Mouse (Mus musculus) neural tube, embryonic 14.5 days (tissue): ENCODE results near the gene Atp6v1a. TPM values are rescaled to one million over a fixed set of nuclear protein-coding genes. Genes with fewer than 3 reads are reported as not detected.

Source experiments
- ATAC-seq: fragments of 200-750 bp; cut with Nextera tagmentation; 2 replicates; pipeline ENCODE4 v1.8.0; 2017; ENCODE audit warnings: low read depth, mild to moderate bottlenecking, moderate TSS enrichment, moderate library complexity
- H3K27ac ChIP-seq: fragments of 300-500 bp; sonication (generic); 2 replicates; pipeline ENCODE4 v1.5.1; 2014; ENCODE audit warnings: low read depth, mild to moderate bottlenecking, control low read depth, low read length, moderate library complexity, mixed read lengths
- H3K27me3 ChIP-seq: fragments of 300-500 bp; sonication (generic); 2 replicates; pipeline ENCODE4 v1.6.1; 2014; ENCODE audit warnings: low read length; ENCODE audit not compliant: control insufficient read depth, insufficient read depth
- H3K36me3 ChIP-seq: fragments of 300-500 bp; sonication (generic); 2 replicates; pipeline ENCODE4 v1.6.1; 2014; ENCODE audit warnings: low read length, mixed read lengths; ENCODE audit not compliant: control insufficient read depth, insufficient read depth
- H3K4me1 ChIP-seq: fragments of 300-500 bp; sonication (generic); 2 replicates; pipeline ENCODE4 v1.6.1; 2014; ENCODE audit warnings: low read length; ENCODE audit not compliant: control insufficient read depth, insufficient read depth
- H3K4me2 ChIP-seq: fragments of 300-500 bp; sonication (generic); 2 replicates; pipeline ENCODE4 v1.6.1; 2014; ENCODE audit warnings: mild to moderate bottlenecking, low read depth, low read length, control low read depth
- H3K4me3 ChIP-seq: fragments of 300-500 bp; sonication (generic); 2 replicates; pipeline ENCODE4 v1.5.1; 2014; ENCODE audit warnings: low read depth, low read length, control low read depth, mixed read lengths
- H3K9ac ChIP-seq: fragments of 300-500 bp; sonication (generic); replicated peaks from 2 replicates; pipeline ENCODE4 v1.6.1; 2014; ENCODE audit warnings: low read depth, mild to moderate bottlenecking, control low read depth, low read length, mixed read lengths
- H3K9me3 ChIP-seq: fragments of 300-500 bp; sonication (generic); 2 replicates; pipeline ENCODE4 v1.6.1; 2016; ENCODE audit warnings: low read length; ENCODE audit not compliant: control insufficient read depth
- WGBS: fragments of 180-500 bp; shearing (Covaris S2); extraction: QIAGEN DNeasy Blood & Tissue Kit; methylation state at CpG from one replicate; pipeline ENCODE4 v1.1.7; 2014; 5-methylcytosine and 5-hydroxymethylcytosine counted together
- polyA plus RNA-seq: library from polyadenylated mRNA; unstranded; fragments of >200 nt; fragmentation: Nextera tagmentation; extraction: Ambion mirVana; gene quantifications from 2 replicates; pipeline ENCODE4 v1.2.1, GENCODE M21; 2014

Gene Atp6v1a
- polyA plus RNA-seq, 1 experiment from 2014 or later, result 182 TPM

DNA sequence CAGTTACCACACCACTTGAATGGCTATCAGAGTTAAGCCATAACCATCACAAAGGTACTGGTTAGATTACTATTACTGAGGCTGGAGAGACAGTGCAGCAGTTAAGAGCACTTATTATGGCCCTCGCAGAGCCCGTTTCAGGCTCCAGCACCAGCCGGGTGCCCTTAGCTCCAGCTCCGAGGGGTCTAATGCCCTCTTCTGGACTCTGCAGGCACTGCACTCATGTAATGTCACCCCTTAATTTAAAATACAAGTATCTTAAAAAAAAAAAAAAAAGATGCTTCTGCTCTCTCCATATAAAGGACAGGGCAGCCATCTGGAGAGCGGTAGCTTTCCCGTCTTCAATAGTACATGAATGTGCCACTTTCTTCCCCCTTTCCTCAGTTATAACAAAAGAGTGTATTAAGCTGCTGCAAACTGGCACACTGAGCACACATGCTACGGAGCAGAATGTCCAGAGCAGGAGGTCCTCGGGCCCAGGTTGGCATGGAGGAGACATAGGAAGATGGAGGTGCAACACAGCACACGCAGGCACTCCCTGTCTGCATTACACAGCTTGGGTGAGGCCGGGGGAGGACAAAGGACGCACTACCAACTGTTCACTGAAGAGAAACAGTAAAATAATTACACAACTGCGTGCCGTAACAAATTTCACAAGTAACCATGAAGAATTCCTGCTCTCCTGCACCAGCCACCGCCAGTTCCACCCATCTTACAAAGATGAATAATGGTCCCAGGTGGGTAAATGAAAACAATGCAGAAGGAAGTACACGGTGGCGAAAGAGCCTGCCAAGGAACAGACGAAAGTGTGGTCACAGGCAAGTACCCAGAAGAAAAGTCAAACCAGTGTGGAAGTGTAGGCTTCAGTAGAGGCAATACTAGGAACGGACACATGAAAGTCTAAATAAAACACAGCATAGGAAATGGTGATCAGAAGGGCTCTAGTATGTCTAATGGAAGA lies 35.4 kb downstream of the Atp6v1a start:
- Histone ChIP-seq H3K4me1 (no peaks in the 10 kb centered on the region), H3K36me3 (peaks cover 48% of the 10 kb centered on the region), H3K4me2 (no peak overlapping the region), H3K4me3 (no peak overlapping the region), H3K9me3 (no peaks in the 10 kb centered on the region), H3K27me3 (no peaks in the 10 kb centered on the region), H3K9ac (no peak overlapping the region), H3K27ac (no peak overlapping the region)
- WGBS, result 87% methylated on average over 18 of the region's 18 CpGs
- ATAC-seq, result no peak

DNA sequence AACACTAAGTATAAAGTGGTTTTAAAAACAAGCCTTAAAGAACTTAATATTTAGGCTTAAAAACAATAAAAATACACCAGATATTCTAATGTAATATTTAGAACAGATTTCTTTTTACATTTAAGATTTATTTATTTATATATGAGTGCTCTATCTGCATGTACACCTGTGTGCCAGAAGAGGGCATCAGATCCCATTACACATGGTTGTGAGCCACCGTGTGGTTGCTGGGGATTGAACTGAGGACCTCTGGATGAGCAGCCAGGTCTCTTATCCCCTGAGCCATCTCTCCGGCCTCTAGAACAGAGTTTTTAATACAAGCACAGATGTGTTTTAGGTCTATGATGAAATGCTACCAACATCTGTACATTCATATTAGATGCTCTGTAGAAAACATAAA lies 36.6 kb downstream of the Atp6v1a start:
- no peak overlapping the region for H3K4me3 ChIP-seq
- H3K4me1 ChIP-seq, result no peaks in the 10 kb centered on the region
- WGBS, result 90% methylated on average over 2 of the region's 2 CpGs
- H3K27me3 ChIP-seq, result no peaks in the 10 kb centered on the region
- H3K4me2 ChIP-seq, result no peak overlapping the region
- H3K9me3 ChIP-seq, result no peaks in the 10 kb centered on the region
- H3K27ac ChIP-seq, result no peak overlapping the region
- no peak for ATAC-seq
- H3K9ac ChIP-seq, result no peak overlapping the region
- peaks cover 48% of the 10 kb centered on the region for H3K36me3 ChIP-seq

DNA sequence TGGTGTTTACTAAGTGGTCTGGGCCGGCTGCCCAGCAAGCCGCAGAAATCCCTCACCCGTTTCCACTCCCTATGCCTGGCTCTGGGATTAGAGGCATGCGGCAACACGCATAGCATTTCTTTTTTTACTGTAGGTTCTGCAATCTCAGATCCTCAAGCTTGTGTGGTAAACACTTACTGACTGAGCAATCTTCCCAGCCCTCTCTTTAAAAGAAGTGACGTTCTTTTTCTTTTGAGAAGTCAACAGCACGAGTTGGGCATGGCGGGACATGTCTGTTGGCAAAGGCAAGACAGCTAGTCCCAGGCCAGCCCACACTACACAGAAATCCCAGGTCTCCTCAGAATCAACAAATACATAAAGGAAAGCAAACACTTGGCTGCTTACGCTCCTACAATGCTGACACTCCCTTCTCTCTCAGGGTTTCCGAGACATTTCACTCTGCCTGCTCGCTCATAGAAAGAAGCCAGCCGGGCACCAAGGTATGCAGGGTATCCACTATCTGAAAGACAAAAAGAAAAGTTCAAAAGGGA lies 38.3 kb downstream of the Atp6v1a start:
- WGBS, result 95% methylated on average over 12 of the region's 12 CpGs
- Histone ChIP-seq H3K4me2 (no peak overlapping the region), H3K27ac (no peak overlapping the region), H3K4me3 (no peak overlapping the region), H3K9ac (no peak overlapping the region), H3K4me1 (no peaks in the 10 kb centered on the region), H3K27me3 (no peaks in the 10 kb centered on the region), H3K36me3 (peaks cover 47% of the 10 kb centered on the region), H3K9me3 (no peaks in the 10 kb centered on the region)
- no peak for ATAC-seq

DNA sequence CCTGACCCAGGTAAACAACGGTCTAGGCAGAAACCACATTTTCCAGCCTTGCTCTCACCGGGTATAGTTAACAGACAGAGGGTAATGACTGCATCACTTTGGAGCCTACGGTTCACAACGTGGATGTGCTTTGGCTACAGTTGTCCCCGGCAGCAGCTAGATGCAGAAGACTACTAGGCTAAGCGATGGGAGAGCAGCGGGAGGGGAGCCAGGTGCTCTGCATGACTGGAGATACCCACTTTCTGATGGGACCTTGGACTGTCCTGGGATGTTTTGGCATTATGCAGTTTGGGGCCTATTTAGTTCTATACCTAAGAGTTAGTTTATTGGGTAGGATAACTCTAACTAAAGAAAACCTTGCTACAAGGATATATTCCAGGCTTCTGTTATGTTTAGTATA lies 40.1 kb downstream of the Atp6v1a start:
- WGBS, result 97% methylated on average over 7 of the region's 7 CpGs
- ATAC-seq, result no peak
- Histone ChIP-seq H3K4me2 (no peak overlapping the region), H3K36me3 (peaks cover 56% of the 10 kb centered on the region), H3K9ac (no peak overlapping the region), H3K4me1 (no peaks in the 10 kb centered on the region), H3K27ac (no peak overlapping the region), H3K27me3 (no peaks in the 10 kb centered on the region), H3K4me3 (no peak overlapping the region), H3K9me3 (no peaks in the 10 kb centered on the region)

DNA sequence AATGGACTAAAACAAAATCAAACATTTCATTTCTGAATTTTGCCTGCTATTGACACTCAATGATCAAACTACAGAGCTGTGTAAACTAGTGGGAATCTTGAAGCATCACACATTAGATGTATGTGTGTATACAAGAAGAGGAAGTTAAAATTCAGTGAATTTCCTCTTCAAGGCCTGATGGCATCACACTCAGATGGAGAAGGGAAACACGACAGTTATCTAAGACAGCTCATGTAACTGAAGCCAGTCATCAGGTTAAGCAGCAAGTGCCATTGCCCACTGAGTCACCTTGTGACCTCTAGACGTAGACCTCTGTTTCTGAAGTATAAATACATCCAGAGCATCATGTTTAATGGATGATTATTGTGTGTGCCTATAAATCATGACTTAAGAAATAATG lies 51.9 kb downstream of the Atp6v1a start:
- ATAC-seq, result no peak

DNA sequence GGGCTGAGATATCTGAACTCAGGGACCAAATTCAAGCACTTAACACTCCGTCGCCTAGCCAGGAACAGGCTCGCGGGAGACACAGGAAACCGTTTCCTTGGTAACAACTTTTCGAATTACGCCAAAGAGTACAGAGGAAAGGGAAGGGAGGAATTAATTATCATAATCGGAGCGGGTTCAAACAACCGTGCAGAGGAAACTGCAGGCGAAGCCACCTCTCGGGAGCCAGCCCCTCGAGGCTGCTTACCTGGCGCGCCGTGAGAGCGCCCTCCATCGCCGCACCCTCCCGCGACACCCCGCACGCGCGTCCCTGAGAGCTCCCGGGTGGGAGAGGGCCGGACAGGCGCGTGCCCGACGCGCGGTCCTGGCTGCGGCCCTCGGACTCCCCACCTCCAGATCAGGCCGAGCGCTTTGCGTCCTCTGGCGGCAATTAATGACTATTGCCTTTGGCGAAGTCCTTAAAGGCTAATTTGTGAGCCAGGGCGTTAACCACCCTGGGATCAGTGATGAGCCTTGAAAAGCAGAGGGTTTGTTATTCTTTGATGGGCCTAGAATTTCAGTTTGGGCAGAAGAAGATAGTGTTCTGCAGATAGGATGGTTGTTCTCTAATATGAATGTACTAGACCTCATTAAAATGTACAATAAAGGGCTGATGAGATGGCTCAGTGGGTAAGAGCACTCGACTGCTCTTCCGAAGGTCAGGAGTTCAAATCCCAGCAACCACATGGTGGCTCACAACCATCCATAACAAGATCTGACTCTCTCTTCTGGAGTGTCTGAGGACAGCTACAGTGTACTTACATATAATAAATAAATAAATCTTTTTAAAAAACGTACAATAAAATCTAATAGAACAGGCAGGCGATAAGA lies 76.2 kb downstream of the Atp6v1a start, which contains the start of gene Gramd1c:
Gramd1c (minus strand) TSS at position 321 of the 870 bp plus-strand sequence.
- H3K36me3 ChIP-seq, result no peaks in the 10 kb centered on the region
- H3K27me3 ChIP-seq, result no peaks in the 10 kb centered on the region
- H3K4me3 ChIP-seq, result peak within 1 kb of the TSS; percentile 35
- H3K4me2 ChIP-seq, result peak within 1 kb of the TSS; percentile 44
- WGBS, result 6% methylated on average over 45 of the region's 45 CpGs
- no peaks in the 10 kb centered on the region for H3K4me1 ChIP-seq
- peak; percentile 90 for ATAC-seq
- H3K9me3 ChIP-seq, result no peaks in the 10 kb centered on the region
- H3K9ac ChIP-seq, result peak within 1 kb of the TSS; percentile 32
- H3K27ac ChIP-seq, result no peak within 1 kb of the TSS

More for the DNA sequence above, 51.9 kb downstream of the Atp6v1a start:
- Histone ChIP-seq H3K9ac (no peak overlapping the region), H3K4me1 (no peaks in the 10 kb centered on the region), H3K36me3 (peaks cover 36% of the 10 kb centered on the region; the same call in 1 of the 2 replicates), H3K4me3 (no peak overlapping the region), H3K9me3 (no peaks in the 10 kb centered on the region), H3K27ac (no peak overlapping the region), H3K27me3 (no peaks in the 10 kb centered on the region), H3K4me2 (no peak overlapping the region)
- 90% methylated on average over 2 of the region's 2 CpGs for WGBS

DNA sequence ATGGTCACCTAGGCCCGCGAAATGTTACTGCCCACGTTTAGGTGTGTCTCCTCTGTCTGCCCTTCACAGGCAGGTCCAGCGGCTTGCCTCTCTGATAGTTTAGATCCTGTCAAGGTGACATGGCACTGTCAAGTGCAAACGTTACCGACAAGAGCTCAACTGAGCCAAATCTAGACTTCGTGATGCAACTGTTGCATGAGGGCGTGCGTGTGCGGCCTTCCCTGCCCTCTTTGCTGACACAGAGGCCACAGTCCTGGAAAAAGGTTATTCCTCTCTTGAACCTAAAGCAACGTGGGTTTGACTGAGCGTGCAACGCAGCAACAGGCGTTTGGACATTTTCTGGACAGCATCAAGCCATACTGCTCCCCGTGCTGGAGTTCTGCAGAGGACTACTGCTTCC lies 78.2 kb downstream of the Atp6v1a start:
- WGBS, result 92% methylated on average over 15 of the region's 15 CpGs
- no peaks in the 10 kb centered on the region for H3K9me3 ChIP-seq
- no peak for ATAC-seq
- no peaks in the 10 kb centered on the region for H3K27me3 ChIP-seq
- no peak overlapping the region for H3K9ac ChIP-seq
- no peak overlapping the region for H3K4me2 ChIP-seq
- no peaks in the 10 kb centered on the region for H3K36me3 ChIP-seq
- H3K27ac ChIP-seq, result no peak overlapping the region
- H3K4me1 ChIP-seq, result no peaks in the 10 kb centered on the region
- H3K4me3 ChIP-seq, result no peak overlapping the region

DNA sequence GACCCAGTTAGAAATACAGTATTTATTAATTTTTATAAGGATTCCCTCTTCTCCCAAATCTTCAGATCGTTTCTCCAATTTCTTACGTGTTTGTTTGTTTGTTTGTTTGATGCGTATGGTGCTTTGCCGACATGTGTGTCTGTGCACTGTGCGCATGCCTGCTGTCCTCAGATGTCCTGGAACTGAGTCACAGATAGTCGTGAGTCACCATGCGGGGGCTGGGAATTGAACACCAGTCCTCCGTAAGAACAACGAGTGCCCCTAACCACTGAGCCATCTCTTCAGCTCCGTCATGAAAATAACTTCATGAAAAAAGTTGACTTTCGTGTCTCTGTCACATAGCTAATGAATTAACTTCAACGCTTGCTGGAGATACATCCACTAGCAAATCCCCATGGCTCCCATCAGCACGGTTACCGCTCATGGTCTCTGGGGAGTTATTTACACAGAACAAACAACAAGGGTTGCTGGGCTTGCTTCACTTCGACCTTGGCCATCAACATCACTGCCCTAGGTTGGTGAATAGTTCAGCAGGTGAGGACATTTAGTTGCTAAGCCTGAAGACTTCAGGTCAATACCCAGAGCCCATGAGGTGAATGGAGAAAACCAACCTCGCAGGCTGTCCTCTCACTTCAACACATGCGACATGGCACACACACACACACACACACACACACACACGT lies 78.8 kb downstream of the Atp6v1a start:
- WGBS, result 92% methylated on average over 18 of the region's 18 CpGs

More for the DNA sequence above, 78.8 kb downstream of the Atp6v1a start:
- no peaks in the 10 kb centered on the region for H3K36me3 ChIP-seq
- H3K9ac ChIP-seq, result no peak overlapping the region
- no peak overlapping the region for H3K4me3 ChIP-seq
- H3K4me2 ChIP-seq, result no peak overlapping the region
- ATAC-seq, result no peak
- H3K27me3 ChIP-seq, result no peaks in the 10 kb centered on the region
- H3K4me1 ChIP-seq, result no peaks in the 10 kb centered on the region
- H3K9me3 ChIP-seq, result no peaks in the 10 kb centered on the region
- H3K27ac ChIP-seq, result no peak overlapping the region
